Mouse (Mus musculus) MEL (cell line): ENCODE results near the gene Clcn6. TPM values are rescaled to one million over a fixed set of nuclear protein-coding genes. Genes with fewer than 3 reads are reported as not detected.
A peak's percentile ranks its signal among the peaks of the same experiment; 100 is the strongest.

Source experiments
- DNase-seq: peaks from one replicate; pipeline ENCODE4 v3.0.0; 2011; ENCODE audit warnings: low read depth, low spot score
- H3K27ac ChIP-seq: 2 replicates; pipeline ENCODE4 v1.5.1; 2012; ENCODE audit warnings: low read depth, mild to moderate bottlenecking, control low read depth, low read length, moderate library complexity; ENCODE audit not compliant: control insufficient read depth
- H3K27me3 ChIP-seq, 2 experiments: fragments of 150-350 bp in 1 of 2; sonication (generic) in 1 of 2; 2 replicates each; pipeline ENCODE4 v1.6.1; 2012; ENCODE audit warnings: low read length in 2 of 2, mild to moderate bottlenecking in 2 of 2, improper control_type of control experiment in 1 of 2, moderate library complexity in 1 of 2; ENCODE audit not compliant: insufficient read depth in 2 of 2, control insufficient read depth in 1 of 2
- H3K36me3 ChIP-seq, 2 experiments: 2 replicates each; pipeline ENCODE4 v1.6.1; 2012 to 2014; ENCODE audit warnings: low read length in 2 of 2, improper control_type of control experiment in 1 of 2, inconsistent platforms in 1 of 2, mild to moderate bottlenecking in 1 of 2; ENCODE audit not compliant: insufficient read depth in 2 of 2, control insufficient read depth in 1 of 2
- H3K4me1 ChIP-seq, 2 experiments: fragments of 150-350 bp in 1 of 2; sonication (generic) in 1 of 2; 2 replicates each; pipeline ENCODE4 v1.6.1; 2012; ENCODE audit warnings: low read length in 2 of 2, improper control_type of control experiment in 1 of 2, mild to moderate bottlenecking in 1 of 2; ENCODE audit not compliant: insufficient read depth in 2 of 2, control insufficient read depth in 1 of 2
- H3K4me3 ChIP-seq, 2 experiments: fragments of 150-350 bp in 1 of 2; sonication (generic) in 1 of 2; 2 replicates each; pipeline ENCODE4 v1.5.1; 2012; ENCODE audit warnings: low read depth in 2 of 2, low read length in 2 of 2, mild to moderate bottlenecking in 2 of 2, moderate library complexity in 2 of 2, control low read depth in 1 of 2, improper control_type of control experiment in 1 of 2; ENCODE audit not compliant: control insufficient read depth in 1 of 2, insufficient read depth in 1 of 2
- H3K79me2 ChIP-seq: 2 replicates; pipeline ENCODE4 v1.6.1; 2012; ENCODE audit warnings: mild to moderate bottlenecking, low read length, moderate library complexity; ENCODE audit not compliant: control insufficient read depth, poor library complexity, insufficient read depth
- H3K9ac ChIP-seq: 2 replicates; pipeline ENCODE4 v1.6.1; 2012; ENCODE audit warnings: low read depth, mild to moderate bottlenecking, control low read depth, low read length, moderate library complexity; ENCODE audit not compliant: control insufficient read depth, poor library complexity, severe bottlenecking
- H3K9me3 ChIP-seq: fragments of 150-350 bp; sonication (generic); replicated peaks from 2 replicates; pipeline ENCODE4 v1.6.1; 2012; ENCODE audit warnings: mild to moderate bottlenecking, low read length, improper control_type of control experiment, moderate library complexity; ENCODE audit not compliant: insufficient read depth
- CHD1 ChIP-seq: IDR thresholded peaks from 2 replicates; pipeline ENCODE4 v1.6.1; 2012; ENCODE audit warnings: low read depth, mild to moderate bottlenecking, inconsistent platforms, low read length, improper control_type of control experiment
- CTCF ChIP-seq, 3 experiments: IDR thresholded peaks in 2 of 3; conservative IDR thresholded peaks in 1 of 3; 2 replicates each; pipeline ENCODE4 v1.5.1; 2011 to 2012; ENCODE audit warnings: low read length in 3 of 3, low read depth in 2 of 3, mild to moderate bottlenecking in 2 of 3, improper control_type of control experiment in 1 of 3, inconsistent platforms in 1 of 3, mixed read lengths in 1 of 3, moderate library complexity in 1 of 3; ENCODE audit not compliant: control insufficient read depth in 1 of 3, insufficient read depth in 1 of 3, poor library complexity in 1 of 3, severe bottlenecking in 1 of 3
- HCFC1 ChIP-seq: IDR thresholded peaks from 2 replicates; pipeline ENCODE4 v1.6.1; 2012; ENCODE audit warnings: low read depth, mild to moderate bottlenecking, inconsistent platforms, low read length, improper control_type of control experiment, moderate library complexity
- JUND ChIP-seq: IDR thresholded peaks from 2 replicates; pipeline ENCODE4 v1.6.1; 2011; ENCODE audit warnings: low read depth, mild to moderate bottlenecking, improper control_type of control experiment, low read length
- MAX ChIP-seq: IDR thresholded peaks from 2 replicates; pipeline ENCODE4 v1.6.1; 2011; ENCODE audit warnings: low read length, improper control_type of control experiment
- MAZ ChIP-seq: IDR thresholded peaks from 2 replicates; pipeline ENCODE4 v1.6.1; 2012; ENCODE audit warnings: low read depth, mild to moderate bottlenecking, inconsistent platforms, low read length, improper control_type of control experiment
- NELFE ChIP-seq: IDR thresholded peaks from 2 replicates; pipeline ENCODE4 v1.6.1; 2011; ENCODE audit warnings: low read depth, low read length, improper control_type of control experiment
- NRF1 ChIP-seq: IDR thresholded peaks from 2 replicates; pipeline ENCODE4 v1.6.1; 2014; ENCODE audit warnings: low read depth, mild to moderate bottlenecking, inconsistent platforms, low read length, improper control_type of control experiment, moderate library complexity; ENCODE audit not compliant: poor library complexity, insufficient read depth, severe bottlenecking
- POLR2A ChIP-seq, 2 experiments: IDR thresholded peaks; 2 replicates each; pipeline ENCODE4 v1.6.1; 2011 to 2012; ENCODE audit warnings: low read length in 2 of 2, mild to moderate bottlenecking in 2 of 2, control low read depth in 1 of 2, improper control_type of control experiment in 1 of 2, low read depth in 1 of 2, moderate library complexity in 1 of 2; ENCODE audit not compliant: control insufficient read depth in 1 of 2, insufficient read depth in 1 of 2, poor library complexity in 1 of 2
- POLR2AphosphoS5 ChIP-seq: IDR thresholded peaks from 2 replicates; pipeline ENCODE4 v1.6.1; 2012; ENCODE audit warnings: low read depth, borderline replicate concordance, mild to moderate bottlenecking, inconsistent platforms, low read length, moderate library complexity, mixed read lengths
- SMC3 ChIP-seq: IDR thresholded peaks from 2 replicates; pipeline ENCODE4 v1.6.1; 2011; ENCODE audit warnings: low read depth, low read length, improper control_type of control experiment
- TCF12 ChIP-seq: IDR thresholded peaks from 2 replicates; pipeline ENCODE4 v1.6.1; 2014; ENCODE audit warnings: low read depth, mild to moderate bottlenecking, inconsistent platforms, low read length, improper control_type of control experiment, moderate library complexity
- UBTF ChIP-seq: IDR thresholded peaks from 2 replicates; pipeline ENCODE4 v1.6.1; 2012; ENCODE audit warnings: low read depth, mild to moderate bottlenecking, inconsistent platforms, low read length, improper control_type of control experiment, moderate library complexity, borderline replicate concordance; ENCODE audit not compliant: insufficient read depth
- ZC3H11A ChIP-seq: IDR thresholded peaks from 2 replicates; pipeline ENCODE4 v1.6.1; 2012; ENCODE audit warnings: low read depth, mild to moderate bottlenecking, inconsistent platforms, low read length, improper control_type of control experiment
- ZNF384 ChIP-seq: IDR thresholded peaks from 2 replicates; pipeline ENCODE4 v1.6.1; 2012; ENCODE audit warnings: low read depth, mild to moderate bottlenecking, inconsistent platforms, low read length, improper control_type of control experiment
- polyA plus RNA-seq, 2 experiments: library from polyadenylated mRNA; stranded (reverse) in 1 of 2; unstranded in 1 of 2; fragments of >175 nt in 1 of 2; fragments of >200 nt in 1 of 2; gene quantifications; 2 replicates each; pipeline versions ENCODE4 v1.2.1 to v1.2.4; 2012; ENCODE audit warnings: low replicate concordance in 2 of 2, low read depth in 1 of 2; ENCODE audit not compliant: insufficient read length in 2 of 2, insufficient read depth in 1 of 2, missing spikeins in 1 of 2
- total RNA-seq: library from RNA; depleted of rRNA; stranded (reverse); fragments of 300-350 nt; gene quantifications from 2 replicates; pipeline ENCODE4 v1.2.3, GENCODE M21; 2012

The Clcn6 gene
- total and polyA plus RNA-seq, 3 experiments = 5.8 to 17.5 TPM; not detected in 1

GRCm38 (mm10) chr4:148079212-148079611, 40.6 kb upstream of the Clcn6 start:
- Histone ChIP-seq H3K4me3 (no peak overlapping the region), H3K9ac (no peak overlapping the region), H3K9me3 (no peaks in the 10 kb centered on the region), H3K36me3 (no peaks in the 10 kb centered on the region; a peak in 1 of 4 replicates), H3K79me2 (no peaks in the 10 kb centered on the region), H3K4me1 (peaks cover 0 to 10% of the 10 kb centered on the region in 2 experiments; a peak in 2 of 4 replicates), H3K27ac (no peak overlapping the region), H3K27me3 (no peaks in the 10 kb centered on the region)
- TF ChIP-seq UBTF = no peak
- TF ChIP-seq CTCF (IDR thresholded peaks at IDR 0.05 in 2 of 3, conservative IDR thresholded peaks at IDR 0.05 in 1 of 3; ENCODE audit: control insufficient read depth in 1 of 3, insufficient read depth in 1 of 3, low read depth in 2 of 3, low read length in 3 of 3, poor library complexity in 1 of 3, severe bottlenecking in 1 of 3) = peak in 2 of 3 experiments; percentile 12 to 21; a peak in 1 of 6 replicates
- DNase-seq = no peak

- Histone ChIP-seq H3K9me3 (no peaks in the 10 kb centered on the region), H3K9ac (peak overlapping the region; percentile 32), H3K36me3 (no peaks in the 10 kb centered on the region), H3K4me1 (no peaks in the 10 kb centered on the region; a peak in 1 of 4 replicates), H3K27me3 (no peaks in the 10 kb centered on the region), H3K79me2 (no peaks in the 10 kb centered on the region), H3K4me3 (no peak overlapping the region), H3K27ac (no peak overlapping the region)
- no peak for TF ChIP-seq POLR2AphosphoS5
- TF ChIP-seq JUND = no peak
- TF ChIP-seq HCFC1 = no peak
- no peak for TF ChIP-seq NELFE
- no peak for TF ChIP-seq MAX
- TF ChIP-seq SMC3 = no peak
- TF ChIP-seq ZC3H11A = no peak
- DNase-seq = no peak
These were observed 37.3 kb upstream of the Clcn6 start for GRCm38 (mm10) chr4:148075881-148076280.

- TF ChIP-seq NELFE (peak; percentile 51), POLR2A (IDR thresholded peaks at IDR 0.05; ENCODE audit: control insufficient read depth in 1 of 2, insufficient read depth in 1 of 2, low read depth in 1 of 2, low read length in 2 of 2, poor library complexity in 1 of 2) (peak in 1 of 2 experiments; percentile 38; a peak in 1 of 4 replicates), NRF1 (peak; percentile 82), TCF12 (no peak), MAZ (no peak), CHD1 (no peak), MAX (no peak; the same call in 1 of the 2 replicates), ZNF384 (no peak)
- H3K4me3 ChIP-seq = peak overlapping the region; percentile 31 to 44
- H3K27me3 ChIP-seq = no peaks in the 10 kb centered on the region
- DNase-seq = peak; percentile 88
- peak overlapping the region; percentile 30 for H3K27ac ChIP-seq
- peak overlapping the region; percentile 54 for H3K9ac ChIP-seq
- H3K4me1 ChIP-seq = no peaks in the 10 kb centered on the region; a peak in 1 of 4 replicates
- no peaks in the 10 kb centered on the region for H3K36me3 ChIP-seq
- H3K79me2 ChIP-seq = no peaks in the 10 kb centered on the region
- no peaks in the 10 kb centered on the region for H3K9me3 ChIP-seq
These were observed 36.6 kb upstream of the Clcn6 start for GRCm38 (mm10) chr4:148075259-148075658.
